Mouse (Mus musculus) cortical plate, adult 2 months (tissue): ENCODE measurements at regions not wholly inside any gene's neighbourhood (a gene's known extent, or its start where the extent isn't known, plus 50 kb on each side); places are given as distances from the start of the nearest gene placed in this dataset.

Experiments used
- CTCF ChIP-seq: fragments of 200-500 bp; IDR thresholded peaks from 2 replicates; pipeline ENCODE4 v1.5.1; 2011; ENCODE audit warnings: mild to moderate bottlenecking, control low read depth, low read length; ENCODE audit not compliant: insufficient read depth; ENCODE audit errors: extremely low read depth
- POLR2A ChIP-seq: fragments of 200-500 bp; IDR thresholded peaks from 2 replicates; pipeline ENCODE4 v1.6.1; 2011; ENCODE audit warnings: mild to moderate bottlenecking, low read length, control low read depth; ENCODE audit not compliant: insufficient read depth; ENCODE audit errors: extremely low read depth

GRCm38 (mm10) chr3:157714023-157714422, 147.3 kb downstream of the Ptger3 start:
- TF ChIP-seq CTCF, result no peak
- no peak for TF ChIP-seq POLR2A
